Mouse (Mus musculus) intestine, embryonic 14.5 days (tissue): ENCODE measurements at regions not wholly inside any gene's neighbourhood (a gene's known extent, or its start where the extent isn't known, plus 50 kb on each side); places are given as distances from the start of the nearest gene placed in this dataset.

Experiments used
- ATAC-seq: fragments of 200-750 bp; cut with Nextera tagmentation; replicated peaks from 2 replicates; pipeline ENCODE4 v1.8.0; 2017; ENCODE audit warnings: low read depth, moderate number of reproducible peaks, moderate TSS enrichment, moderate library complexity; ENCODE audit not compliant: low FRiP score, low TSS enrichment
- DNase-seq: peaks from one replicate; pipeline ENCODE4 v3.0.0-alpha.2; 2018; ENCODE audit warnings: low spot score
- H3K27ac ChIP-seq: fragments of 300-500 bp; sonication (generic); 2 replicates; pipeline ENCODE4 v1.5.1; 2014; ENCODE audit warnings: low read depth, mild to moderate bottlenecking, control low read depth
- H3K27me3 ChIP-seq: fragments of 300-500 bp; sonication (generic); replicated peaks from 2 replicates; pipeline ENCODE4 v1.6.1; 2014; ENCODE audit warnings: low read length, control low read depth; ENCODE audit not compliant: control insufficient read depth, insufficient read depth
- H3K36me3 ChIP-seq: fragments of 300-500 bp; sonication (generic); 2 replicates; pipeline ENCODE4 v1.6.1; 2014; ENCODE audit warnings: low read length, control low read depth; ENCODE audit not compliant: control insufficient read depth, insufficient read depth
- H3K4me1 ChIP-seq: fragments of 300-500 bp; sonication (generic); replicated peaks from 2 replicates; pipeline ENCODE4 v1.6.1; 2014; ENCODE audit warnings: low read length, control low read depth, mixed read lengths; ENCODE audit not compliant: control insufficient read depth, insufficient read depth
- H3K4me2 ChIP-seq: fragments of 300-500 bp; sonication (generic); 2 replicates; pipeline ENCODE4 v1.6.1; 2014; ENCODE audit warnings: low read length
- H3K4me3 ChIP-seq: fragments of 300-500 bp; sonication (generic); 2 replicates; pipeline ENCODE4 v1.5.1; 2014; ENCODE audit warnings: low read depth, low read length, control low read depth, mixed read lengths
- H3K9ac ChIP-seq: fragments of 300-500 bp; sonication (generic); 2 replicates; pipeline ENCODE4 v1.6.1; 2014; ENCODE audit warnings: mild to moderate bottlenecking, low read length
- H3K9me3 ChIP-seq: fragments of 300-500 bp; sonication (generic); 2 replicates; pipeline ENCODE4 v1.6.1; 2016; ENCODE audit warnings: low read length, control low read depth; ENCODE audit not compliant: control insufficient read depth
- WGBS: fragments of 180-500 bp; shearing (Covaris S2); extraction: QIAGEN DNeasy Blood & Tissue Kit; methylation state at CpG from one replicate; pipeline ENCODE4 v1.1.7; 2014; 5-methylcytosine and 5-hydroxymethylcytosine counted together

- WGBS: 68% methylated on average over 10 of the region's 10 CpGs
- Histone ChIP-seq H3K27ac (no peak overlapping the region), H3K4me2 (no peak overlapping the region), H3K27me3 (no peaks in the 10 kb centered on the region), H3K4me1 (no peaks in the 10 kb centered on the region), H3K9me3 (no peaks in the 10 kb centered on the region), H3K9ac (no peak overlapping the region), H3K4me3 (no peak overlapping the region), H3K36me3 (no peaks in the 10 kb centered on the region)
- DNase-seq (no peak), ATAC-seq (no peak)
These were observed 63.7 kb downstream of the Nkx2-1 start for GRCm38 (mm10) chr12:56472856-56473647.

DNA sequence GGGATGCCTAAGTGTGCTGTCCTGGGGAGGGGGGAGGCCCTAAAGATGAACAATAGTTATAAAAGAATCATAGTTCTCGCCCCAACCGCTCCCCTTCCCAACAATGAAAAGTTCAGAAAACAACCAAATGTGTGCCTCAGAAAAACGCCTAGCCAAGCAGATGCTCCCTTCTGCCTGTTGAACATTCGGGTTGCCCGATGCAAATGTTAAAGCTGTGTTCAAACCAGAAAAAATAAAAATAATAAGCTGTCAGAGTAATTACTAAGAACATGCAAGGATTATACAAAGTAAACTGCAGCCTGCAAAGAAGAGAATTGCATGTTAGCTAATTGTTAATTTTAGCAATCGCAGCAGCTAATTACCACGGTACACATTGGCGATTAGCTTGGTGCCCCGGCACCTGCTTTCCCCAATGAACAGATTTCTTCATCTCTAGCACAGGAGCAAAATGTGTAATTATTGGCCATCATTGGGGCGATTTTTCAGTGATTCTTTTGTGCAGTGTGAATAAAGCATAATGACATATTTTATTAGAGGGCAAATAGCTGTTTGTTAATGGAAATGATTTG, 65.7 kb downstream of the Nkx2-1 start:
- H3K9ac ChIP-seq: no peak overlapping the region
- H3K4me3 ChIP-seq: no peak overlapping the region
- ATAC-seq (no peak), DNase-seq (no peak)
- no peaks in the 10 kb centered on the region for H3K36me3 ChIP-seq
- H3K27me3 ChIP-seq: no peaks in the 10 kb centered on the region
- H3K9me3 ChIP-seq: no peaks in the 10 kb centered on the region
- H3K27ac ChIP-seq: no peak overlapping the region
- WGBS: 77% methylated on average over 10 of the region's 10 CpGs
- H3K4me2 ChIP-seq: no peak overlapping the region
- no peaks in the 10 kb centered on the region for H3K4me1 ChIP-seq

DNA sequence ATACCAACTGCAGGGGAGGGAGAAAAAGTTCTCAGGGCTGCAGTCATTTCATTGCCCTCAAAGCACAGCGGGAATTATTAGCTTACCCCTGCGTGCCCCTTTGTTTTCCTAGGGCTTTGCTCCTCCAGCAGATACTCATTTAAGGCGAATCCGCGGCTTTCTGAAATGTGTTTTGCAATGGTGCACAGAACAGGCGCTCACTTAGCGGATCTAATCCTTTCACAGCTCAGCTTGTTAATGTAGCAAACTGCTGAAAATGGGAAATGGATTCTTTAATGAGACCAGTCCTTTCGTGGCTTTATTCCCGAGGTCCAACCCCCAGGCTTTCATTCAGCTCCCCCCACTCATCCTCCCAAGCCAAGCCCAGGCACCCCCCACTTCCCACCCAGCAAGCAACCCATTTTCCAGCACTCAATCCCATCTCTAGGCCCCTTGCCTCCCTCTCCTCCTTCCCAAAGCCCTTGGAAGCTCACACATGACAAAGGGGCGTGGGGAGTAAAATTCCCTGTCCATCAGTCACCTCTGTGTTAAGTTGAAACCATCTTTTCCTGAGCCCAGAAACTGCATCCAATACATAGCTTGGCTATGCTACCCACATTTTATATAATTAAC, 77.1 kb downstream of the Nkx2-1 start:
- no peaks in the 10 kb centered on the region for H3K9me3 ChIP-seq
- no peak overlapping the region for H3K9ac ChIP-seq
- ATAC-seq (no peak), DNase-seq (no peak)
- no peak overlapping the region for H3K27ac ChIP-seq
- no peaks in the 10 kb centered on the region for H3K4me1 ChIP-seq
- no peak overlapping the region for H3K4me3 ChIP-seq
- H3K27me3 ChIP-seq: peaks cover 19% of the 10 kb centered on the region
- no peaks in the 10 kb centered on the region for H3K36me3 ChIP-seq
- H3K4me2 ChIP-seq: peak overlapping the region; percentile 18; the same call in 1 of the 2 replicates
- WGBS: 10% methylated on average over 10 of the region's 10 CpGs

GRCm38 (mm10) chr12:56458665-56459507, 77.8 kb downstream of the Nkx2-1 start:
- Histone ChIP-seq H3K9me3 (no peaks in the 10 kb centered on the region), H3K4me3 (no peak overlapping the region), H3K4me2 (peak overlapping the region; percentile 18; the same call in 1 of the 2 replicates), H3K9ac (no peak overlapping the region), H3K36me3 (no peaks in the 10 kb centered on the region), H3K27me3 (peaks cover 19% of the 10 kb centered on the region), H3K4me1 (no peaks in the 10 kb centered on the region), H3K27ac (no peak overlapping the region)
- ATAC-seq: no peak
- DNase-seq: no peak
- WGBS: 15% methylated on average over 16 of the region's 16 CpGs

- H3K36me3 ChIP-seq: no peaks in the 10 kb centered on the region
- H3K27ac ChIP-seq: no peak overlapping the region
- no peak overlapping the region for H3K4me2 ChIP-seq
- H3K4me3 ChIP-seq: no peak overlapping the region
- H3K4me1 ChIP-seq: no peaks in the 10 kb centered on the region
- no peak overlapping the region for H3K9ac ChIP-seq
- peaks cover 19% of the 10 kb centered on the region for H3K27me3 ChIP-seq
- 48% methylated on average over 5 of the region's 5 CpGs for WGBS
- H3K9me3 ChIP-seq: no peaks in the 10 kb centered on the region
- no peak for ATAC-seq
- DNase-seq: no peak
These were observed 78.8 kb downstream of the Nkx2-1 start for GRCm38 (mm10) chr12:56457951-56458350.

GRCm38 (mm10) chr12:56457356-56457755, 79.4 kb downstream of the Nkx2-1 start:
- Histone ChIP-seq H3K9ac (no peak overlapping the region), H3K4me2 (no peak overlapping the region), H3K9me3 (no peaks in the 10 kb centered on the region), H3K36me3 (no peaks in the 10 kb centered on the region), H3K4me1 (no peaks in the 10 kb centered on the region), H3K27ac (no peak overlapping the region), H3K27me3 (peaks cover 19% of the 10 kb centered on the region), H3K4me3 (no peak overlapping the region)
- WGBS: 17% methylated on average over 2 of the region's 2 CpGs
- no peak for DNase-seq
- ATAC-seq: no peak

DNA sequence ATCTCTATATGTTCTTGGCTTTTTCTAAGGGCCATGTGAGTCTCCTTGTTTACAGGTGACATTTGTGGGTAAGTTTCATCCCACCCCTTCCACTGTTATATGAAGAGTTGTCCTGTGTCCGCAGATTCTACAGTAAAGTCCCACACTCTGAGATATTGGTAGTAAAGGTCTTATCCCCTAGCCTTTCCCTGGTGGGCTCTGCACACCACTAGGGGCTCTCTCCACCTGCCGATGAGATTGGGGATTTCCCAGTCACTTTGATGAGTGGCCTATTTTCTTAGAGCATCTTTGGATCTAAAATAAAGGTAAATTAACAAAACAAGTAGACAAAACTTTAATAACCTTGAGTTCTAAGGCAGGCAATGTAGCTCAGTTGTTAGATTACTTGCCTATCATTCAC, 86.4 kb downstream of the Nkx2-1 start:
- Histone ChIP-seq H3K9ac (no peak overlapping the region), H3K27me3 (no peaks in the 10 kb centered on the region), H3K36me3 (no peaks in the 10 kb centered on the region), H3K4me3 (no peak overlapping the region), H3K4me2 (no peak overlapping the region), H3K9me3 (no peaks in the 10 kb centered on the region), H3K4me1 (no peaks in the 10 kb centered on the region), H3K27ac (no peak overlapping the region)
- WGBS: 70% methylated on average over 2 of the region's 2 CpGs
- ATAC-seq (no peak), DNase-seq (no peak)

DNA sequence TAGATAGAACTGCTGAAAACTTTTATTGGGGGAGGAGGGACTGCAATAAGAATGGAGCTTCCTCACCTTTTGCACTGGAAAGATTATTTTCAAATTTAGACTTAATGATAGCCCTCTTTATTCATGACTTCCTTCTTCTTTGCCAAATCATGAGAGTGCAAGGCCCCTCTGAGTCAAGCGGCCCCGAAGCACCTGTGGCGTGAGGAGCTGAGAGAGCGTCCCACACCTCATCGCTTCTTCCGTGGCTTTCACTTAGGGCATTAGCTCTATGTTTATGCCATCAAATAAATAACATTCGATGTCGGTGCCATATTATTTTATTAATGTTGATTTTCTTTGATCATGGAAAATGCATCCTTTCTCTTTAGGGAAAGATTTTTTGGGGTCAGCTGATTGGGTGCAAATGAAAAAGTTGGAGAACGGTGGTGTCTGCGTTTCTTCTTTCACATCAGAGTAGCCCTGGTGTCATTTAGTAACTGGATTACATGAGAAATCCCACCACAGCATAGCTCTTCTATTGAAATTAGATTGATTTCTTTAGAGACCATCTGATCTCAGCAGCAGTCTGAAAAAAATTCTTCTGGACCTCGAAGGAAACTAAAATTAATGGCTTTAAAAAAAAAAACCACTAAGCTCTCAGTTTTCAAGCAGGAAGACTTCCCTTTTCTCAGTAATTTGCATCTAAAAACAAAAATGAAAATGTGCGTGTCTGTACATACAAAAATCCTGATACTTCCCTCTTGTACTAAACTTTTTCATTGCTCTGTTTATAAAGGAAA, 87.7 kb downstream of the Nkx2-1 start:
- Histone ChIP-seq H3K9me3 (no peaks in the 10 kb centered on the region), H3K27ac (no peak overlapping the region), H3K9ac (no peak overlapping the region), H3K36me3 (no peaks in the 10 kb centered on the region), H3K4me2 (no peak overlapping the region), H3K4me1 (no peaks in the 10 kb centered on the region), H3K4me3 (no peak overlapping the region), H3K27me3 (no peaks in the 10 kb centered on the region)
- ATAC-seq (no peak), DNase-seq (no peak)
- 80% methylated on average over 12 of the region's 12 CpGs for WGBS
